Mouse (Mus musculus): ENCODE measurements around the gene Gm20388. TPM values are rescaled to one million over a fixed set of nuclear protein-coding genes. Genes with fewer than 3 reads are reported as not detected.
A peak's percentile ranks its signal among the peaks of the same experiment; 100 is the strongest.

Gene Gm20388
- polyA plus RNA-seq, 1 experiment from 2014 or later = 5.3 TPM

- Histone ChIP-seq H3K4me1 (replicated peaks; ENCODE audit: control insufficient read depth, insufficient read depth, low read length) (peaks cover 56% of the 10 kb centered on the region), H3K9ac (ENCODE audit: low read depth, low read length) (0 out of 2 replicates have a peak overlapping the region, but pooled peaks have one; percentile 20), H3K27ac (ENCODE audit: low read depth, low read length) (peak overlapping the region; percentile 83)
Measured at GRCm38 (mm10) chr8:122701441-122702185, 2791.0 kb downstream of the Gm20388 start.

GRCm38 (mm10) chr8:122702301-122702941 lies 2791.8 kb downstream of the Gm20388 start:
- DNase-seq (ENCODE audit: low spot score) (no peak), ATAC-seq (replicated peaks; ENCODE audit: low FRiP score) (no peak)
- peaks cover 51% of the 10 kb centered on the region for H3K4me1 ChIP-seq (replicated peaks; ENCODE audit: control insufficient read depth, insufficient read depth, low read length)
- H3K36me3 ChIP-seq (ENCODE audit: control insufficient read depth, insufficient read depth, low read length) = no peaks in the 10 kb centered on the region
- no peak overlapping the region for H3K4me3 ChIP-seq (ENCODE audit: low read depth, low read length)
- WGBS = 23% methylated on average over 10 of the region's 10 CpGs
- H3K9ac ChIP-seq (ENCODE audit: low read depth, low read length) = no peak overlapping the region
- no peaks in the 10 kb centered on the region for H3K9me3 ChIP-seq (ENCODE audit: control insufficient read depth, low read length)
- no peaks in the 10 kb centered on the region; the same call in 1 of the 2 replicates for H3K27me3 ChIP-seq (replicated peaks; ENCODE audit: control insufficient read depth, insufficient read depth, low read length)
- H3K4me2 ChIP-seq = peak overlapping the region; percentile 17; the same call in 1 of the 2 replicates
- H3K27ac ChIP-seq (ENCODE audit: low read depth, low read length) = peak overlapping the region; percentile 17; the same call in 1 of the 2 replicates

More at GRCm38 (mm10) chr8:122701441-122702185, 2791.0 kb downstream of the Gm20388 start:
- Histone ChIP-seq H3K36me3 (ENCODE audit: control insufficient read depth, insufficient read depth, low read length) (no peaks in the 10 kb centered on the region), H3K4me2 (peak overlapping the region; percentile 95), H3K9me3 (ENCODE audit: control insufficient read depth, low read length) (no peaks in the 10 kb centered on the region), H3K4me3 (ENCODE audit: low read depth, low read length) (no peak overlapping the region), H3K27me3 (replicated peaks; ENCODE audit: control insufficient read depth, insufficient read depth, low read length) (no peaks in the 10 kb centered on the region; the same call in 1 of the 2 replicates)
- DNase-seq (ENCODE audit: low spot score) = no peak
- ATAC-seq (replicated peaks; ENCODE audit: low FRiP score) = no peak
- WGBS = 52% methylated on average over 12 of the region's 12 CpGs

GRCm38 (mm10) chr8:122702957-122703356 lies 2792.3 kb downstream of the Gm20388 start:
- Histone ChIP-seq H3K27ac (ENCODE audit: low read depth, low read length) (no peak overlapping the region), H3K9ac (ENCODE audit: low read depth, low read length) (no peak overlapping the region), H3K36me3 (ENCODE audit: control insufficient read depth, insufficient read depth, low read length) (no peaks in the 10 kb centered on the region), H3K4me2 (no peak overlapping the region), H3K4me3 (ENCODE audit: low read depth, low read length) (no peak overlapping the region), H3K9me3 (ENCODE audit: control insufficient read depth, low read length) (no peaks in the 10 kb centered on the region), H3K4me1 (replicated peaks; ENCODE audit: control insufficient read depth, insufficient read depth, low read length) (peaks cover 51% of the 10 kb centered on the region), H3K27me3 (replicated peaks; ENCODE audit: control insufficient read depth, insufficient read depth, low read length) (peaks cover 2% of the 10 kb centered on the region; the same call in 1 of the 2 replicates)
- 70% methylated on average over 6 of the region's 6 CpGs for WGBS
- no peak for ATAC-seq (replicated peaks; ENCODE audit: low FRiP score)
- DNase-seq (ENCODE audit: low spot score) = no peak

- Histone ChIP-seq H3K9ac (ENCODE audit: low read depth, low read length) (no peak overlapping the region), H3K27me3 (replicated peaks; ENCODE audit: control insufficient read depth, insufficient read depth, low read length) (peaks cover 8% of the 10 kb centered on the region), H3K36me3 (ENCODE audit: control insufficient read depth, insufficient read depth, low read length) (no peaks in the 10 kb centered on the region), H3K4me3 (ENCODE audit: low read depth, low read length) (no peak overlapping the region), H3K27ac (ENCODE audit: low read depth, low read length) (no peak overlapping the region), H3K4me1 (replicated peaks; ENCODE audit: control insufficient read depth, insufficient read depth, low read length) (peaks cover 45% of the 10 kb centered on the region), H3K9me3 (ENCODE audit: control insufficient read depth, low read length) (no peaks in the 10 kb centered on the region), H3K4me2 (no peak overlapping the region)
- 82% methylated on average over 3 of the region's 3 CpGs for WGBS
- DNase-seq (ENCODE audit: low spot score) (no peak), ATAC-seq (replicated peaks; ENCODE audit: low FRiP score) (no peak)
Measured at GRCm38 (mm10) chr8:122704612-122705011, 2794.0 kb downstream of the Gm20388 start.

GRCm38 (mm10) chr8:122705901-122706561 lies 2795.4 kb downstream of the Gm20388 start:
- Histone ChIP-seq H3K9ac (ENCODE audit: low read depth, low read length) (no peak overlapping the region), H3K4me2 (no peak overlapping the region), H3K27ac (ENCODE audit: low read depth, low read length) (no peak overlapping the region), H3K4me1 (replicated peaks; ENCODE audit: control insufficient read depth, insufficient read depth, low read length) (peaks cover 38% of the 10 kb centered on the region), H3K9me3 (ENCODE audit: control insufficient read depth, low read length) (no peaks in the 10 kb centered on the region), H3K4me3 (ENCODE audit: low read depth, low read length) (no peak overlapping the region), H3K36me3 (ENCODE audit: control insufficient read depth, insufficient read depth, low read length) (no peaks in the 10 kb centered on the region), H3K27me3 (replicated peaks; ENCODE audit: control insufficient read depth, insufficient read depth, low read length) (peaks cover 11% of the 10 kb centered on the region)
- DNase-seq (ENCODE audit: low spot score) (no peak), ATAC-seq (replicated peaks; ENCODE audit: low FRiP score) (no peak)
- WGBS = 65% methylated on average over 12 of the region's 12 CpGs

- no peak for ATAC-seq (replicated peaks; ENCODE audit: low FRiP score)
- Histone ChIP-seq H3K9ac (ENCODE audit: low read depth, low read length) (no peak overlapping the region), H3K4me2 (no peak overlapping the region), H3K27me3 (replicated peaks; ENCODE audit: control insufficient read depth, insufficient read depth, low read length) (peaks cover 11% of the 10 kb centered on the region), H3K4me1 (replicated peaks; ENCODE audit: control insufficient read depth, insufficient read depth, low read length) (peaks cover 38% of the 10 kb centered on the region), H3K36me3 (ENCODE audit: control insufficient read depth, insufficient read depth, low read length) (no peaks in the 10 kb centered on the region), H3K9me3 (ENCODE audit: control insufficient read depth, low read length) (no peaks in the 10 kb centered on the region), H3K27ac (ENCODE audit: low read depth, low read length) (no peak overlapping the region), H3K4me3 (ENCODE audit: low read depth, low read length) (no peak overlapping the region)
- no peak for DNase-seq (ENCODE audit: low spot score)
- 65% methylated on average over 4 of the region's 4 CpGs for WGBS
Measured at GRCm38 (mm10) chr8:122707184-122707583, 2796.5 kb downstream of the Gm20388 start.

- Histone ChIP-seq H3K9me3 (ENCODE audit: control insufficient read depth, low read length) (no peaks in the 10 kb centered on the region), H3K4me2 (no peak overlapping the region), H3K9ac (ENCODE audit: low read depth, low read length) (no peak overlapping the region), H3K27me3 (replicated peaks; ENCODE audit: control insufficient read depth, insufficient read depth, low read length) (peaks cover 14% of the 10 kb centered on the region), H3K4me1 (replicated peaks; ENCODE audit: control insufficient read depth, insufficient read depth, low read length) (peaks cover 42% of the 10 kb centered on the region), H3K4me3 (ENCODE audit: low read depth, low read length) (no peak overlapping the region), H3K36me3 (ENCODE audit: control insufficient read depth, insufficient read depth, low read length) (no peaks in the 10 kb centered on the region), H3K27ac (ENCODE audit: low read depth, low read length) (no peak overlapping the region)
- WGBS = 59% methylated on average over 26 of the region's 26 CpGs
- no peak for DNase-seq (ENCODE audit: low spot score)
- ATAC-seq (replicated peaks; ENCODE audit: low FRiP score) = no peak
Measured at GRCm38 (mm10) chr8:122709340-122710111, 2798.9 kb downstream of the Gm20388 start.

GRCm38 (mm10) chr8:122711480-122711879 lies 2800.8 kb downstream of the Gm20388 start:
- peak; percentile 22; the same call in 1 of the 2 replicates for ATAC-seq (replicated peaks; ENCODE audit: low FRiP score)

More at GRCm38 (mm10) chr8:122711480-122711879, 2800.8 kb downstream of the Gm20388 start:
- Histone ChIP-seq H3K27me3 (replicated peaks; ENCODE audit: control insufficient read depth, insufficient read depth, low read length) (peaks cover 18% of the 10 kb centered on the region), H3K4me1 (replicated peaks; ENCODE audit: control insufficient read depth, insufficient read depth, low read length) (peaks cover 33% of the 10 kb centered on the region), H3K4me3 (ENCODE audit: low read depth, low read length) (no peak overlapping the region), H3K27ac (ENCODE audit: low read depth, low read length) (no peak overlapping the region; the same call in 1 of the 2 replicates), H3K9ac (ENCODE audit: low read depth, low read length) (no peak overlapping the region), H3K9me3 (ENCODE audit: control insufficient read depth, low read length) (no peaks in the 10 kb centered on the region), H3K36me3 (ENCODE audit: control insufficient read depth, insufficient read depth, low read length) (no peaks in the 10 kb centered on the region), H3K4me2 (peak overlapping the region; percentile 1; the same call in 1 of the 2 replicates)
- WGBS = 45% methylated on average over 3 of the region's 3 CpGs
- no peak for DNase-seq (ENCODE audit: low spot score)
